Comparison of ENCODE assay signal across 9 mouse cellular contexts in the genomic region with DNA sequence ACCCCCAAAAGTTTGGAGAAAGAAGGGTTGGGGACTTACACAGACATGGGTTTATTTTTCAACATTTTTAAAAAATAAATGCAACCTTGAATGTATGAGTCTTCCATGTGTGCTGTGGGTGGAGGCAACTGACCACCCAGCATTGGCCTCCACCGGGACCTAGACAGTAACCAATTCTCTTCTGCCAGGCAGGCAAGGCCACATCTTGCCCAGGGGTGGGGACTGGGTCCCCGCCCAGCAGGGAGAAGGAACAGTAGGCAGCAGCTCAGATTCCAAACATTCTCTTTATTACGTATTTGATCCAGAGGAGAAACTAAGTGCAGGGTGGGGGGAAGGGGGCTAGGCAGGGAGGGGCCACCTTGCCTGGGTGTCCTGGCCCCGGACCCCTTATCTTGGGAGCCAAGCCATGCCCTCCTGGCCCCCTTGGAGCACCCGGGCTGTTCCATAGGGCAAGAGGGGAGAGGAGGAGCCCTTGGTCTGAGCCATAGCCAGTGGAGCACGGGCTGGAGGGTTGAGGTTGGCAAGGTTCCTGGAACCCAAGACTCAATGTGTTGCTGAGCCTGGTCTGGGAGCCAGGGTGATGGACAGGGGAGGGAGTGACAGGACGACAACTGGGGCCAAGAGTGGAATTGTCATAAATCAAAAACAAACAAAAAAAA. TPM values are rescaled to one million over a fixed set of nuclear protein-coding genes. Genes with fewer than 3 reads are reported as not detected.
DNase-seq lines count a peak whose midpoint lies in the region; ATAC-seq and TF ChIP-seq lines count a peak whose summit lies in the region.
"Had no signal": no experiment of that assay in that cellular context is flagged by ENCODE, and none has a peak within 500 bp of the region (broad histone marks: within the 10 kb centered on the region; RNA-seq: fewer than 3 reads in every experiment).

No protein-coding gene starts in this region.

- H3K4me2 ChIP-seq in lung, embryonic 16.5 days (ENCODE audit: low read depth, low read length), result no peak overlapping the region
- H3K4me2 ChIP-seq in stomach, embryonic 14.5 days (replicated peaks; ENCODE audit: low read depth, low read length), result no peak overlapping the region

- H3K27me3 ChIP-seq in lung, embryonic 16.5 days (ENCODE audit: control insufficient read depth, insufficient read depth, low read depth, low read length), result no peaks in the 10 kb centered on the region
- no peaks in the 10 kb centered on the region for H3K27me3 ChIP-seq in hindbrain, embryonic 10.5 days (ENCODE audit: insufficient read depth, poor library complexity, severe bottlenecking)
- H3K27me3 ChIP-seq in stomach, embryonic 14.5 days (ENCODE audit: control insufficient read depth, insufficient read depth, low read length), result no peaks in the 10 kb centered on the region

- H3K9ac ChIP-seq in lung, embryonic 16.5 days (ENCODE audit: low read length), result no peak overlapping the region
- H3K9ac ChIP-seq in stomach, embryonic 14.5 days (replicated peaks; ENCODE audit: low read depth, low read length), result no peak overlapping the region

- peak; percentile 56 to 76 for DNase-seq in adrenal gland, adult (ENCODE audit: inconsistent age in 2 of 2, low spot score in 1 of 2)
- no peak for DNase-seq in adrenal gland, postnatal 4 days (ENCODE audit: low spot score in 2 of 2)
- no peak for DNase-seq in lung, adult 2 months
- no peak for DNase-seq in hindbrain, embryonic 10.5 days (ENCODE audit: low spot score)
- DNase-seq in c-Kit-positive CD71-positive TER-119-positive erythroid progenitor cells, embryonic 14.5 days (ENCODE audit: low spot score), result no peak
- no peak for DNase-seq in layer of hippocampus, adult 11-12 months (ENCODE audit: low spot score)
- DNase-seq: lung, adult 18-20 months had no signal

- peak; percentile 34; the same call in 1 of the 2 replicates for ATAC-seq in lung, embryonic 16.5 days (ENCODE audit: low read depth)
- peak; percentile 10; the same call in 1 of the 2 replicates for ATAC-seq in stomach, embryonic 14.5 days (ENCODE audit: insufficient number of reproducible peaks, insufficient read depth, low FRiP score, low read depth)

- peaks cover 21% of the 10 kb centered on the region for H3K36me3 ChIP-seq in lung, embryonic 16.5 days (ENCODE audit: control insufficient read depth, insufficient read depth, low read length)
- peaks cover 98% of the 10 kb centered on the region for H3K36me3 ChIP-seq in hindbrain, embryonic 10.5 days
- peaks cover 64% of the 10 kb centered on the region for H3K36me3 ChIP-seq in stomach, embryonic 14.5 days (ENCODE audit: control insufficient read depth, insufficient read depth, low read length)

- H3K27ac ChIP-seq in lung, embryonic 16.5 days (ENCODE audit: low read length), result peak overlapping the region; percentile 41; the same call in 1 of the 2 replicates
- 0 out of 2 replicates have a peak overlapping the region, but pooled peaks have one; percentile 54 for H3K27ac ChIP-seq in hindbrain, embryonic 10.5 days
- H3K27ac ChIP-seq in stomach, embryonic 14.5 days (ENCODE audit: low read length), result 0 out of 2 replicates have a peak overlapping the region, but pooled peaks have one; percentile 21

- peaks cover 4% of the 10 kb centered on the region; the same call in 1 of the 2 replicates for H3K9me3 ChIP-seq in lung, embryonic 16.5 days (ENCODE audit: control insufficient read depth, low read length)
- no peaks in the 10 kb centered on the region for H3K9me3 ChIP-seq in hindbrain, embryonic 10.5 days
- H3K9me3 ChIP-seq in stomach, embryonic 14.5 days (ENCODE audit: control insufficient read depth, low read depth, low read length), result no peaks in the 10 kb centered on the region

- whole genome bisulfite sequencing in lung, embryonic 16.5 days, result 32% methylated on average over 7 of the region's 7 CpGs
- 38% methylated on average over 7 of the region's 7 CpGs for WGBS in lung, adult 2 months
- 56% methylated on average over 7 of the region's 7 CpGs for WGBS in hindbrain, embryonic 10.5 days
- 45% methylated on average over 7 of the region's 7 CpGs for WGBS in stomach, embryonic 14.5 days

- peaks cover 4% of the 10 kb centered on the region for H3K4me1 ChIP-seq in lung, embryonic 16.5 days (replicated peaks; ENCODE audit: control insufficient read depth, insufficient read depth, low read length)
- H3K4me1 ChIP-seq in lung, adult 2 months (ENCODE audit: control insufficient read depth, insufficient read depth, low read length), result no peaks in the 10 kb centered on the region
- H3K4me1 ChIP-seq in hindbrain, embryonic 10.5 days (replicated peaks), result peaks cover 70% of the 10 kb centered on the region
- peaks cover 16% of the 10 kb centered on the region for H3K4me1 ChIP-seq in stomach, embryonic 14.5 days (ENCODE audit: control insufficient read depth, insufficient read depth, low read length)

- H3K4me3 ChIP-seq in lung, embryonic 16.5 days (ENCODE audit: low read length), result no peak overlapping the region
- H3K4me3 ChIP-seq in lung, adult 2 months (replicated peaks; ENCODE audit: extremely low read depth, low read depth, low read length), result no peak overlapping the region
- H3K4me3 ChIP-seq in hindbrain, embryonic 10.5 days, result peak overlapping the region; percentile 12; the same call in 1 of the 2 replicates
- H3K4me3 ChIP-seq in stomach, embryonic 14.5 days (ENCODE audit: low read depth, low read length), result no peak overlapping the region

- no peak for TF ChIP-seq CTCF in lung, adult 2 months (IDR thresholded peaks at IDR 0.05; ENCODE audit: insufficient read depth, low read length)

- no peak for TF ChIP-seq POLR2A in lung, adult 2 months (IDR thresholded peaks at IDR 0.05; ENCODE audit: borderline replicate concordance, extremely low read depth, low read depth, low read length)

RNA-seq across cellular contexts. Expression of a gene that starts 8.1 kb away (rescaled TPM):
- 10 to 100 TPM; 13.4 to 14.8 TPM for total RNA-seq in adrenal gland, postnatal 4 days (2021)
- polyA plus RNA-seq in lung, embryonic 16.5 days (2015; fragmentation: Nextera tagmentation; extraction: Ambion mirVana), result 5.9 and 8.5 TPM in 2 replicates
- 1.7 and 3.3 TPM in 2 replicates for polyA plus RNA-seq in lung, adult 2 months (2012; rRNA removed)
- polyA plus RNA-seq in hindbrain, embryonic 10.5 days (2016; fragmentation: Nextera tagmentation; extraction: Ambion mirVana), result 72.0 and 79.1 TPM in 2 replicates
- 8.4 and 10.2 TPM in 2 replicates for polyA plus RNA-seq in stomach, embryonic 14.5 days (2014; fragmentation: Nextera tagmentation; extraction: Ambion mirVana)

RNA-seq across cellular contexts. Expression of a gene that starts 34.3 kb away (rescaled TPM):
- 10 to 100 TPM; 47.1 to 48.3 TPM for total RNA-seq in adrenal gland, postnatal 4 days (2021)
- 54.3 and 56.1 TPM in 2 replicates for polyA plus RNA-seq in lung, embryonic 16.5 days (2015; fragmentation: Nextera tagmentation; extraction: Ambion mirVana)
- 14.9 and 18.5 TPM in 2 replicates for polyA plus RNA-seq in lung, adult 2 months (2012; rRNA removed)
- 89.8 and 96.5 TPM in 2 replicates for polyA plus RNA-seq in hindbrain, embryonic 10.5 days (2016; fragmentation: Nextera tagmentation; extraction: Ambion mirVana)
- polyA plus RNA-seq in stomach, embryonic 14.5 days (2014; fragmentation: Nextera tagmentation; extraction: Ambion mirVana), result 59.4 and 59.6 TPM in 2 replicates

RNA-seq across cellular contexts. Expression of a gene that starts 57.8 kb away (rescaled TPM):
- 100 to 1,000 TPM; 687 to 720 TPM for total RNA-seq in adrenal gland, postnatal 4 days (2021)
- 899 and 904 TPM in 2 replicates for polyA plus RNA-seq in lung, embryonic 16.5 days (2015; fragmentation: Nextera tagmentation; extraction: Ambion mirVana)
- 984 and 1,290 TPM in 2 replicates for polyA plus RNA-seq in lung, adult 2 months (2012; rRNA removed)
- 914 and 944 TPM in 2 replicates for polyA plus RNA-seq in hindbrain, embryonic 10.5 days (2016; fragmentation: Nextera tagmentation; extraction: Ambion mirVana)
- polyA plus RNA-seq in stomach, embryonic 14.5 days (2014; fragmentation: Nextera tagmentation; extraction: Ambion mirVana), result 1,044 and 1,144 TPM in 2 replicates

Comparison
In these comparisons a context has a peak if more than half of its experiments do, and no peak if none do; other contexts are left out.
1. DNase-seq: peak in adrenal gland, adult (2 of 2); none in adrenal gland, postnatal 4 days (0 of 2), lung, adult 2 months (single experiment), hindbrain, embryonic 10.5 days (single experiment), c-Kit-positive CD71-positive TER-119-positive erythroid progenitor cells, embryonic 14.5 days (single experiment) and layer of hippocampus, adult 11-12 months (single experiment).
2. Peak in every context shown above with its lines, with median percentiles within 50 percentile points of each other: H3K27ac ChIP-seq.